Mouse (Mus musculus): Measurements from ENCODE around the gene Rnf150.

DNA sequence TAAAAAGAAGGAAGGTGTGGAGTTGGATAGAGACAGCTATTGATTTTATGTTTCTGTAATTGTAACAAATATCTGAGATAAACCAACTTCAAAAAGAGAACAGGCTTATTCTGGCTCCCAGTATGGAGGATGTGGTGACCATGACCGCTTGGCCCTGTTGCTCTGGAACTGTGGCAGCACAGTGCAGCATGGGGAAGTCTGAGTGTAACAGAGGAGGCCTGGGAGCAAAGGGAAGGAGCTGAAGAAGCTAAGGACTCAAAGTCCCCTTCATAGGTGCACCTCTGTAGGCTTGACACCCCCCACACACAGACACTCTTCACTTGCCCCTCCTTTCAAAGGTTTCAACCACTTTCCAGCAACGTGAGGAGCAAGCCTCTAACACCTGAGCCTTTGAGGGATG lies 214.2 kb downstream of the Rnf150 start:
- TF ChIP-seq CTCF (IDR thresholded peaks at IDR 0.05; ENCODE audit: extremely low read depth, insufficient read depth, low read length), result no peak
- TF ChIP-seq POLR2A (IDR thresholded peaks at IDR 0.05; ENCODE audit: extremely low read depth, insufficient read depth, low read length), result no peak

All from cortical plate, adult 2 months (tissue).